25 mouse cellular contexts compared by ENCODE assay signal in the genomic region with DNA sequence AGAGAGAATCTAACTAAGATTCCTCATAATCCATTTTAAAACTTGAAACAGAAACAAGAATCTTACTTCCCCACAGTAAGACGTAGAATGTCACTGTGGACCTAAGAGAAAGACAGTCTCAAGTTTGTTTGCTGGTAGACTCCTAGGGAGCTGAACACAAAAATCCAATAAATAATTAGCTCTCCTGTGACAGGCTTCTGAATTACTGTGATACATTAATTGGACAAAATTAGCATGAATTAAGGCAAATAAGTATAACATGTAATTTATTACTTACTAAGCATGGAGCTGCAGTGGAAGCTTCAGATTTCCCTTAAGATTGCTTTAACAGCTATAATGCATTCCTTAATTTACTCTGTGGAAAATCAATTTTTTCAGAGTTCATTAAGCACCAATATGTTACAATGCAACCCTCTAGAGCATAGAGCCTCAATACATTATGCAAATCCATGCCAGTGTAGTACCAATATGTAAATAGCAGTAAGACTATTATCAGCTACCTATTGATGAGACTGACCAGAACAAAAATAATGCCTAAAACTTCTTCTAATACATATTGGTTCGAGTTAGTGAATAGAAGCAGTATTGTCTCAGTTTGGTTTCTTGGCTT.
A peak's percentile ranks its signal among the peaks of the same experiment; 100 is the strongest.
DNase-seq lines count a peak whose midpoint lies in the region; ATAC-seq lines count a peak whose summit lies in the region.
"Had no signal": no experiment of that assay in that cellular context is flagged by ENCODE, and none has a peak within 500 bp of the region (broad histone marks: within the 10 kb centered on the region; RNA-seq: fewer than 3 reads in every experiment).

No protein-coding gene starts in this region.

- no peak overlapping the region for H3K4me3 ChIP-seq in forebrain, embryonic 16.5 days (replicated peaks; ENCODE audit: low read length)
- no peak overlapping the region for H3K4me3 ChIP-seq in forebrain, embryonic 12.5 days (replicated peaks)
- no peak overlapping the region for H3K4me3 ChIP-seq in hindbrain, embryonic 13.5 days
- no peak overlapping the region for H3K4me3 ChIP-seq in midbrain, embryonic 15.5 days
- H3K4me3 ChIP-seq: embryonic facial prominence, embryonic 13.5 days; erythroblast, embryonic 14.5 days; kidney, embryonic 15.5 days; limb, embryonic 13.5 days; liver, embryonic 12.5 days had no signal

- H3K9me3 ChIP-seq in forebrain, embryonic 16.5 days (ENCODE audit: control insufficient read depth, low read length) = no peaks in the 10 kb centered on the region
- no peaks in the 10 kb centered on the region for H3K9me3 ChIP-seq in forebrain, embryonic 12.5 days
- no peaks in the 10 kb centered on the region for H3K9me3 ChIP-seq in hindbrain, embryonic 13.5 days
- H3K9me3 ChIP-seq in midbrain, embryonic 15.5 days = no peaks in the 10 kb centered on the region
- H3K9me3 ChIP-seq: embryonic facial prominence, embryonic 13.5 days; kidney, embryonic 15.5 days; limb, embryonic 13.5 days; liver, embryonic 12.5 days had no signal

- DNase-seq in A20 (ENCODE audit: low read depth, low spot score) = peak; percentile 10
- DNase-seq in kidney, adult 8-10 months = no peak
- DNase-seq in urinary bladder, postnatal 10 days (ENCODE audit: low spot score) = no peak
- DNase-seq: adrenal gland, adult 8-10 months; cerebellum, adult 2 months; cerebellum, postnatal 25 days; gastrocnemius, postnatal 10 days; heart, adult 11 months; kidney, postnatal 36 days; lung, adult 18-20 months; lung, postnatal 10 days; right cerebral cortex, postnatal 4 days; thymus, postnatal 14 days had no signal

- no peak overlapping the region for H3K9ac ChIP-seq in forebrain, embryonic 16.5 days (replicated peaks; ENCODE audit: low read depth, low read length)
- H3K9ac ChIP-seq in forebrain, embryonic 12.5 days = no peak overlapping the region
- no peak overlapping the region for H3K9ac ChIP-seq in hindbrain, embryonic 13.5 days
- no peak overlapping the region for H3K9ac ChIP-seq in midbrain, embryonic 15.5 days
- H3K9ac ChIP-seq: embryonic facial prominence, embryonic 13.5 days; kidney, embryonic 15.5 days; limb, embryonic 13.5 days; liver, embryonic 12.5 days had no signal

- 22% methylated on average over 2 of the region's 2 CpGs for WGBS in forebrain, embryonic 16.5 days
- 49% methylated on average over 2 of the region's 2 CpGs for WGBS in forebrain, embryonic 12.5 days
- 43% methylated on average over 2 of the region's 2 CpGs for WGBS in hindbrain, embryonic 13.5 days
- WGBS in midbrain, embryonic 15.5 days = 59% methylated on average over 2 of the region's 2 CpGs

- no peak overlapping the region for H3K4me2 ChIP-seq in forebrain, embryonic 16.5 days (ENCODE audit: low read length)
- H3K4me2 ChIP-seq in forebrain, embryonic 12.5 days = no peak overlapping the region
- H3K4me2 ChIP-seq in hindbrain, embryonic 13.5 days = no peak overlapping the region
- no peak overlapping the region for H3K4me2 ChIP-seq in midbrain, embryonic 15.5 days
- H3K4me2 ChIP-seq: embryonic facial prominence, embryonic 13.5 days; heart, embryonic 11.5 days; kidney, embryonic 15.5 days; limb, embryonic 13.5 days; liver, embryonic 12.5 days had no signal

- H3K36me3 ChIP-seq in forebrain, embryonic 16.5 days (ENCODE audit: control insufficient read depth, insufficient read depth) = no peaks in the 10 kb centered on the region
- no peaks in the 10 kb centered on the region for H3K36me3 ChIP-seq in forebrain, embryonic 12.5 days (replicated peaks)
- no peaks in the 10 kb centered on the region for H3K36me3 ChIP-seq in hindbrain, embryonic 13.5 days
- no peaks in the 10 kb centered on the region for H3K36me3 ChIP-seq in midbrain, embryonic 15.5 days (replicated peaks)
- H3K36me3 ChIP-seq: embryonic facial prominence, embryonic 13.5 days; kidney, embryonic 15.5 days; limb, embryonic 13.5 days; liver, embryonic 12.5 days had no signal

- peak; percentile 50 for ATAC-seq in forebrain, embryonic 16.5 days
- ATAC-seq in forebrain, embryonic 12.5 days (ENCODE audit: low FRiP score) = no peak
- ATAC-seq in hindbrain, embryonic 13.5 days (ENCODE audit: low FRiP score) = peak; percentile 89
- peak; percentile 33; the same call in 1 of the 2 replicates for ATAC-seq in midbrain, embryonic 15.5 days (replicated peaks)
- ATAC-seq: activated CD4-positive, CD25-positive, alpha-beta regulatory T cell, adult 4 months; intestine, embryonic 16.5 days; liver, embryonic 12.5 days had no signal

- no peaks in the 10 kb centered on the region for H3K27me3 ChIP-seq in forebrain, embryonic 16.5 days (replicated peaks; ENCODE audit: control insufficient read depth, insufficient read depth, low read length)
- H3K27me3 ChIP-seq in forebrain, embryonic 12.5 days = no peaks in the 10 kb centered on the region
- H3K27me3 ChIP-seq in hindbrain, embryonic 13.5 days = no peaks in the 10 kb centered on the region; the same call in 1 of the 2 replicates
- no peaks in the 10 kb centered on the region for H3K27me3 ChIP-seq in midbrain, embryonic 15.5 days (replicated peaks)
- H3K27me3 ChIP-seq: embryonic facial prominence, embryonic 13.5 days; kidney, embryonic 15.5 days; limb, embryonic 13.5 days; liver, embryonic 12.5 days had no signal

- H3K27ac ChIP-seq in forebrain, embryonic 16.5 days (ENCODE audit: low read length) = no peak overlapping the region
- H3K27ac ChIP-seq in forebrain, embryonic 12.5 days = no peak overlapping the region
- no peak overlapping the region for H3K27ac ChIP-seq in hindbrain, embryonic 13.5 days
- H3K27ac ChIP-seq in midbrain, embryonic 15.5 days = no peak overlapping the region
- H3K27ac ChIP-seq: embryonic facial prominence, embryonic 13.5 days; kidney, embryonic 15.5 days; limb, embryonic 13.5 days; liver, embryonic 12.5 days had no signal

- H3K4me1 ChIP-seq in forebrain, embryonic 16.5 days (replicated peaks; ENCODE audit: control insufficient read depth, insufficient read depth, low read length) = no peaks in the 10 kb centered on the region
- H3K4me1 ChIP-seq in forebrain, embryonic 12.5 days = 0 out of 2 replicates have a peak, but pooled peaks cover 2% of the 10 kb centered on the region
- H3K4me1 ChIP-seq in hindbrain, embryonic 13.5 days (replicated peaks) = no peaks in the 10 kb centered on the region
- H3K4me1 ChIP-seq in midbrain, embryonic 15.5 days = no peaks in the 10 kb centered on the region
- H3K4me1 ChIP-seq: embryonic facial prominence, embryonic 13.5 days; kidney, embryonic 15.5 days; liver, embryonic 12.5 days had no signal
